Mouse (Mus musculus) olfactory bulb, adult 2 months (tissue): ENCODE data around the gene Dlgap1.

ENCODE experiments used
- CTCF ChIP-seq: fragments of 200-500 bp; IDR thresholded peaks from 2 replicates; pipeline ENCODE4 v1.5.1; 2012; ENCODE audit warnings: low read depth, mild to moderate bottlenecking, low read length, moderate library complexity; ENCODE audit not compliant: insufficient read depth
- POLR2A ChIP-seq: fragments of 200-500 bp; IDR thresholded peaks from 2 replicates; pipeline ENCODE4 v1.6.1; 2012; ENCODE audit warnings: mild to moderate bottlenecking, low read depth, low read length, moderate library complexity; ENCODE audit not compliant: insufficient read depth

DNA sequence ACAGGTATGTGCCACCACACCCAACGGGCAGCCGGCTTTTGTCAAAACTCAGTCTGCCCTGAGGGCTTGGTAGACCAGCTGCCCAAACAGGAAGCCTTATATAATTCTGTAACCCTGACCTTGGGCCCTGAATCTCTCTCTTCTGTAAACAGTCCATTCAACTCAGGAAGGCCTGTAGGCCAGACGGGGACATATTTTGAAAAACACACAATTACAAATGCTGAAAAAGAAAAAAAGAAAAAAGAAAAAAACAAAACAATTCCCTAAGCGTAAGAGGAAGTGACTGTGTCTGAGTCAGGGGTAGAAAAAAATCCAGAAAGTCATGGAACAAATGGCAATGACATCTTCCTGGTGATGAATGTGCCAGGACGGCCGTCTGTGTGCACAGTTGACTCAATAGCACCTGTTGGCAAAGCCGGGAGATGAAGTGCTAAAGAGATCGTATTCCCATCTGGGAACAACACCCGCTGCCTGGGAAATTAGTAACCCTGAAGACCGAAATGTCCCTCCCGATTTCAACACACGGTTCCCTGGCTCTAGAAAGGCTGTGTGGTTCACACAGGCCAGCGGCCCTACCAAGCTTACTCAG is 784.7 kb downstream of the Dlgap1 start:
- TF ChIP-seq CTCF (no peak), POLR2A (no peak)
